Mouse (Mus musculus): ENCODE data around the gene Foxn1.

DNA sequence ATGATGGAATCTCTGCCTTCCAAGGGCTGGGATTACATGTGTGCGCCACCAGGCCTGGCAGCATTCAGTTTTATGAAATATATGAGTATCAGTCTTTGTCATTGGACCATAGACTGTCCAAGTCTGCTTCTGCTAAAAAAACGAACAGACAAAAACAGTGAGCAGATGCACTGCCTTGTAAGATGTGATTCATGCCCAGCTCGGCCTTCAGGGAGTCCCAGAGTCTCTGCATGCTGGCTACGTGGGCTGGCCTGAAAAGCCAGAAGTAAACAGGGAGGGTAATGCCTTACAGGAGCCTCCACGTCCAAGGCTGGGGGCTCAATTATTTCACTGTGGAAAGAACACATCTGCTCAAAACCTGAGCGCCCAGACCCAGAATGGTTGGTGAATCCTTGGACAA, 26.5 kb upstream of the Foxn1 start:
- TF ChIP-seq FLI1 (IDR thresholded peaks at IDR 0.05; ENCODE audit: low read length) (no peak), GATA1 (IDR thresholded peaks at IDR 0.05; ENCODE audit: borderline replicate concordance, low read length) (no peak)
